Mouse (Mus musculus) kidney, adult 2 months (tissue): Measurements from ENCODE around the gene Zfp697.

Source experiments
- CTCF ChIP-seq: fragments of 200-500 bp; conservative IDR thresholded peaks from 2 replicates; pipeline ENCODE4 v1.5.1; 2011; ENCODE audit warnings: low read depth, mild to moderate bottlenecking, control low read depth, low read length, moderate library complexity, mixed read lengths; ENCODE audit not compliant: insufficient read depth, insufficient read length
- POLR2A ChIP-seq: fragments of 200-500 bp; IDR thresholded peaks from one replicate; pipeline ENCODE4 v1.6.1; 2011; ENCODE audit warnings: low read depth, low read length, control low read depth

DNA sequence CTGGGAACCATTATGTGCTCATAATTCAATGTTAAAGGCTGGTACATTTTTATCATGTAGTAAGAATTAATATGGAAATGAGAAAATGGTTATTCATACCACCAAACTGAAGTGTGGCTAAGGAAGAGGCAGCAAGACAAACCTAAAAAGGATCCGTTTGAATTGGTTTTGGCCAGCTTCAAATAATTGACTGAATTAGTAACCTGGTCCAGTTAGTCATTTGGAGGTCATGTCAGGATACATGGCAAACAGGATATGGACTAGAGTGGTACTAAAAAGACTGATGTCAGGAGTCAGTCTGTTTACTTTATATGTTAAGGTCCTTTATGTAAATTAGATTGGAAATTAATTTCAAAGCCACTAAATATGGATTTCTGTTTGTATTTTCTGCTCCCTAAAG is 300.1 kb downstream of the Zfp697 start:
- TF ChIP-seq POLR2A: no peak
- no peak for TF ChIP-seq CTCF
